Mouse (Mus musculus) heart, embryonic 16.5 days (tissue): ENCODE results near the gene Ube2u. TPM values are rescaled to one million over a fixed set of nuclear protein-coding genes. Genes with fewer than 3 reads are reported as not detected.

Source experiments
- ATAC-seq: fragments of 200-750 bp; cut with Nextera tagmentation; replicated peaks from 2 replicates; pipeline ENCODE4 v1.8.0; 2017; ENCODE audit warnings: moderate number of reproducible peaks; ENCODE audit not compliant: insufficient read depth, low FRiP score; ENCODE audit errors: extremely low read depth
- H3K27ac ChIP-seq: fragments of 300-500 bp; sonication (generic); 2 replicates; pipeline ENCODE4 v1.5.1; 2014; ENCODE audit warnings: mild to moderate bottlenecking, low read length, control low read depth, moderate library complexity
- H3K27me3 ChIP-seq: fragments of 300-500 bp; sonication (generic); 2 replicates; pipeline ENCODE4 v1.6.1; 2014; ENCODE audit warnings: low read length, mixed read lengths; ENCODE audit not compliant: control insufficient read depth, insufficient read depth
- H3K36me3 ChIP-seq: fragments of 300-500 bp; sonication (generic); 2 replicates; pipeline ENCODE4 v1.6.1; 2014; ENCODE audit not compliant: control insufficient read depth, insufficient read depth
- H3K4me1 ChIP-seq: fragments of 300-500 bp; sonication (generic); 2 replicates; pipeline ENCODE4 v1.6.1; 2014; ENCODE audit warnings: low read length, mixed read lengths; ENCODE audit not compliant: control insufficient read depth, insufficient read depth
- H3K4me2 ChIP-seq: fragments of 300-500 bp; sonication (generic); 2 replicates; pipeline ENCODE4 v1.6.1; 2014; ENCODE audit warnings: low read depth, mild to moderate bottlenecking, control low read depth, low read length
- H3K4me3 ChIP-seq: fragments of 300-500 bp; sonication (generic); 2 replicates; pipeline ENCODE4 v1.5.1; 2014; ENCODE audit warnings: mild to moderate bottlenecking, control low read depth, low read length
- H3K9ac ChIP-seq: fragments of 300-500 bp; sonication (generic); 2 replicates; pipeline ENCODE4 v1.6.1; 2014; ENCODE audit warnings: low read length, control low read depth
- H3K9me3 ChIP-seq: fragments of 300-500 bp; sonication (generic); replicated peaks from 2 replicates; pipeline ENCODE4 v1.6.1; 2016; ENCODE audit warnings: low read length; ENCODE audit not compliant: control insufficient read depth
- WGBS: fragments of 180-500 bp; shearing (Covaris S2); extraction: QIAGEN DNeasy Blood & Tissue Kit; methylation state at CpG from one replicate; pipeline ENCODE4 v1.1.7; 2014; 5-methylcytosine and 5-hydroxymethylcytosine counted together
- polyA plus RNA-seq: library from polyadenylated mRNA; unstranded; fragments of >200 nt; fragmentation: Nextera tagmentation; extraction: Ambion mirVana; gene quantifications from 2 replicates; pipeline ENCODE4 v1.2.1, GENCODE M21; 2015

Ube2u gene
- polyA plus RNA-seq, 1 experiment from 2014 or later, result 0.16 TPM

DNA sequence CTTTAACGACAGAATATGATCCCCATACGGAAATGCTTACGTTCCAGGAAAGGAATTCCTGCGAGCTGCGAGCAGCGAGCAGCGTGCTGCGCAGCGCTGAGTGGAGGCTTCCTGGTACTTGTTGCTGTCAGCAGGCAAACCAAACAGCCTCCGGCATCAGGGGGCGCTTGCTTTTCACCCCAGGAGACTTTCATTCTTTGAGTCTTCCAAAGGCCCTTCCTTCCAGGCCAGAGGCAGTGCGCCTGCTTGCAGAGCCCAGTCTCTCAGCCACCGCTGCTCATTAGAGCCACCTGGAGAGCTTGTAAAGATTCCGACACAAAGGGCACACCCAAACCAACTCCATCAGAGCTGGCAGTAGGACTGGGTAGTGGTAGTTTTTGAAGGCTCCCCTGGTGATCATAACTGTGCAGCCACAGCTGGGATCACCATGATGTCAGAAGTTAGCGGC, 48.9 kb downstream of the Ube2u start:
- H3K4me2 ChIP-seq, result peak overlapping the region; percentile 56
- H3K9ac ChIP-seq, result peak overlapping the region; percentile 53
- peak overlapping the region; percentile 56 for H3K27ac ChIP-seq
- no peaks in the 10 kb centered on the region for H3K27me3 ChIP-seq
- H3K9me3 ChIP-seq, result no peaks in the 10 kb centered on the region
- H3K4me3 ChIP-seq, result peak overlapping the region; percentile 30
- peak; percentile 77 for ATAC-seq
- no peaks in the 10 kb centered on the region for H3K36me3 ChIP-seq
- peaks cover 35% of the 10 kb centered on the region for H3K4me1 ChIP-seq
- WGBS, result 7% methylated on average over 15 of the region's 15 CpGs

DNA sequence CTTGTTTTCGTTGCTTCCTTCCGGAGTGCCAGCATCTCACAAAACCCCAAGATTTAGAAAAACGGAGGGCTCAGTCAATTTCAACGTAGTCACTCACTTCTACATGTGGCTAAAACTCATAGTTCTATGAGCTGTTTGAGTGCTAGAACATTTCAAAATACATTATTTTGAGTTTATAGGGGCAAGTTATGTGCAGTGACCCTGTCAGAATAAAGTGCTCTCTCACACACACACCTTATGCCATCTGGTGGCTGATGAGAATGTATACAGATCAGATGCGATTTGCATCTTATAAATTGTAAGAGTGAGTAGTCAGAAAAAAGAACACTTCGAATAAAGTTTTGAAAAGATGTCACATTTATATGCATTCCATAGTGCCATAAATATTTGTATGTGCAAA, 55.0 kb downstream of the Ube2u start:
- Histone ChIP-seq H3K36me3 (no peaks in the 10 kb centered on the region), H3K27ac (no peak overlapping the region), H3K9me3 (no peaks in the 10 kb centered on the region), H3K4me2 (no peak overlapping the region), H3K4me3 (no peak overlapping the region), H3K27me3 (no peaks in the 10 kb centered on the region), H3K4me1 (no peaks in the 10 kb centered on the region), H3K9ac (no peak overlapping the region)
- 67% methylated on average over 6 of the region's 6 CpGs for WGBS
- no peak for ATAC-seq

DNA sequence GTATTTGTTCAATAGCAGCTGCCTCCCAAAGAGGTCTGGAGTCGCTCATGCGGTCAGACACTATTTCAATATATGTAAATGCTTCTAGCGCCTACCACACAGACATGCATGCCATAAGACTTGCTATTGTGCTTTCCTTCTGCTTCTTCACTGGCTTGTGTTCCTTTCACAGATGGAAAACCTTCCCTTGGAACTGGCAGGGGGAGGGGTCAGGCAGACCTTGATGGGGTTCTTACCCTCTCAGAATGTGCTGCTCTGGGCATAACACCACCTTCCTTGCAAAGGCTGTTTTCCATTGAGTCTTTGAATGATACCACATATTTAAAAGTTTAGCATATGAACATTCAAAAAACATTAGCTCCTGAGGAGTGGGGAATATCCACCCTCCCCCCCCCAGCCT, 56.3 kb downstream of the Ube2u start:
- 80% methylated on average over 3 of the region's 3 CpGs for WGBS
- no peak for ATAC-seq
- Histone ChIP-seq H3K9ac (no peak overlapping the region), H3K4me3 (no peak overlapping the region), H3K4me1 (no peaks in the 10 kb centered on the region), H3K4me2 (no peak overlapping the region), H3K27ac (no peak overlapping the region), H3K27me3 (no peaks in the 10 kb centered on the region), H3K9me3 (no peaks in the 10 kb centered on the region), H3K36me3 (no peaks in the 10 kb centered on the region)

DNA sequence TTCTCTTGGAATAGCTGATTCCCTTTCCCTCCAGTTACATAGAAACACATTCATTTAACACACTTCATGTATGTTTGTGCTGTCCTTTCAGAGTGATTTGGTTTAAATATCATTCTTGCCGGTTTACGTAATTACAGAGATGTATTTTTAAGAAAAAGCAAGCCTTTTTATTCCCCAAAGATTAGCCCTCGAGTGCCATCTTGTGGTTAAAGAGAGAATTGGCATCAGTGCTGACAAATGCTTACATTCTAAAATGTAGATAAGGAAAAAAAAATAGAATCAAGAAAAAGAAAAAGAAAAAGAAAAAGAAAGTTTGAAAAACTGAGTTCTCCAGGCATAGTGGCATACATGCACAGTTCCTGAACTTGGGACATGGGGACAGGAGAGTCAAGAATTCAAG, 59.2 kb downstream of the Ube2u start:
- no peak overlapping the region for H3K9ac ChIP-seq
- ATAC-seq, result no peak
- no peaks in the 10 kb centered on the region for H3K36me3 ChIP-seq
- H3K4me3 ChIP-seq, result no peak overlapping the region
- H3K27me3 ChIP-seq, result no peaks in the 10 kb centered on the region
- H3K9me3 ChIP-seq, result no peaks in the 10 kb centered on the region
- H3K4me2 ChIP-seq, result no peak overlapping the region
- 11% methylated on average over 3 of the region's 3 CpGs for WGBS
- H3K4me1 ChIP-seq, result no peaks in the 10 kb centered on the region
- H3K27ac ChIP-seq, result no peak overlapping the region

DNA sequence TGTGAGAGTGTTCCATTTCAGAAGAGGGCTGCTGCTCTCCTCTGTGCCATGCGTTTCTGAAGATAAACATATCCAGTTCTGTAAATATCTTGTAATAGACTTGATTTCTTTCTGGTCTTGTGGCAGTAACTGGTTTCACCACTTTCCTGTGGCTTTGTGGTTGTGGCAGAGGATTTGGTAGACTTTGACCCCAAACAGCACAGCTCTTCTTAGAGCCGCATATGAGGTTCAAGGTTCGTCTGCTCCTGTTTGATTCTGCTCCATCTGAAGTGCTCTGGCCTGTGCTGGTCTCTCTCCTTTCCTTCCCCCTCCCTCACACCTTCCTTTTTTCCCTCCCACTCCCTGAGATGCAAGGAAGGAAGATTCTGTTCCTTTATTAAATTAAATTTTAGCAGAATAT, 60.8 kb downstream of the Ube2u start:
- Histone ChIP-seq H3K27ac (no peak overlapping the region), H3K36me3 (no peaks in the 10 kb centered on the region), H3K4me2 (no peak overlapping the region), H3K4me1 (no peaks in the 10 kb centered on the region), H3K27me3 (no peaks in the 10 kb centered on the region), H3K9ac (no peak overlapping the region), H3K9me3 (no peaks in the 10 kb centered on the region), H3K4me3 (no peak overlapping the region)
- ATAC-seq, result no peak
- 77% methylated on average over 3 of the region's 3 CpGs for WGBS

DNA sequence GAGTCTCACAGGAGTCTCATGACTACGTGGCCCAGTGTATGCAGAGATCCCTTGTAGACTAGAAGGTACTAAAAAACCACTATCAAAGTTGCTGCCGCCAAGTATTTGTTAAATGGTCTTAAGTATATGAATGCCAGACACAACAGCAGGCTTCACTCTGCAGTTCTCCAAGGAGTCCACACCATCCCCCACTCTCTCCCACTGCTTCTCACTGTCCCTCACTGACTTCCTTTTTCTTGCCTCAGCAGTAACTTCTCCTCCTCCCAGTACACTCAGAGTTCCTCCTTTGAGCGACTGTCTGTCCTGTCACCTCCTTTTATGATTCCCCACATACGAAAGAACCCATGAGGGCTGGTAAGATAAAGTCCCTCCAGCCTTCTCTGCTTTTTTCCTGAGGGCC, 69.3 kb downstream of the Ube2u start:
- H3K4me3 ChIP-seq, result no peak overlapping the region
- no peaks in the 10 kb centered on the region for H3K4me1 ChIP-seq
- H3K4me2 ChIP-seq, result no peak overlapping the region
- no peak overlapping the region for H3K9ac ChIP-seq
- H3K36me3 ChIP-seq, result no peaks in the 10 kb centered on the region
- no peaks in the 10 kb centered on the region for H3K27me3 ChIP-seq
- H3K9me3 ChIP-seq, result no peaks in the 10 kb centered on the region
- no peak overlapping the region for H3K27ac ChIP-seq
- 46% methylated on average over 4 of the region's 4 CpGs for WGBS
- no peak for ATAC-seq

DNA sequence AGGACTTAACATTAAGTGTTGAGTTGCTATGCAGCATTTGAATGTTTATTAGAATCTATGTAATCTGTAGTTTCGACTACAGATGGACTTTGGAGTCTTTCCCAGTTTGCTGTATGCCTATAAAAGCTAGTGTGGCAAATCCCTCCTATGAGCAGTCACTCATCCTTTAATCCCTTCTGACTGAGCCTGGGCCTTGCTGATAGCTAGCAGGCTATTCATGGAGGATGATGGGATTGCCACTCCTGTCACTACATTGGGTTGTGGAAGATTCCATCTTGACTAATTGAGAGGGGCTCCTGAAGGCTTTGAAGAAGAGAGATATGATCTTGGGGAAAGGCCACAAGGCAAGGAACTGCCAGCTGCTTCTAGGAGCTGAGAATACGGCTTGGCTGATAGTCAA, 74.6 kb downstream of the Ube2u start:
- 64% methylated on average over 2 of the region's 2 CpGs for WGBS
- Histone ChIP-seq H3K4me1 (no peaks in the 10 kb centered on the region), H3K9ac (no peak overlapping the region), H3K4me2 (no peak overlapping the region), H3K27me3 (no peaks in the 10 kb centered on the region), H3K9me3 (no peaks in the 10 kb centered on the region), H3K4me3 (no peak overlapping the region), H3K36me3 (no peaks in the 10 kb centered on the region), H3K27ac (no peak overlapping the region)
- no peak for ATAC-seq

DNA sequence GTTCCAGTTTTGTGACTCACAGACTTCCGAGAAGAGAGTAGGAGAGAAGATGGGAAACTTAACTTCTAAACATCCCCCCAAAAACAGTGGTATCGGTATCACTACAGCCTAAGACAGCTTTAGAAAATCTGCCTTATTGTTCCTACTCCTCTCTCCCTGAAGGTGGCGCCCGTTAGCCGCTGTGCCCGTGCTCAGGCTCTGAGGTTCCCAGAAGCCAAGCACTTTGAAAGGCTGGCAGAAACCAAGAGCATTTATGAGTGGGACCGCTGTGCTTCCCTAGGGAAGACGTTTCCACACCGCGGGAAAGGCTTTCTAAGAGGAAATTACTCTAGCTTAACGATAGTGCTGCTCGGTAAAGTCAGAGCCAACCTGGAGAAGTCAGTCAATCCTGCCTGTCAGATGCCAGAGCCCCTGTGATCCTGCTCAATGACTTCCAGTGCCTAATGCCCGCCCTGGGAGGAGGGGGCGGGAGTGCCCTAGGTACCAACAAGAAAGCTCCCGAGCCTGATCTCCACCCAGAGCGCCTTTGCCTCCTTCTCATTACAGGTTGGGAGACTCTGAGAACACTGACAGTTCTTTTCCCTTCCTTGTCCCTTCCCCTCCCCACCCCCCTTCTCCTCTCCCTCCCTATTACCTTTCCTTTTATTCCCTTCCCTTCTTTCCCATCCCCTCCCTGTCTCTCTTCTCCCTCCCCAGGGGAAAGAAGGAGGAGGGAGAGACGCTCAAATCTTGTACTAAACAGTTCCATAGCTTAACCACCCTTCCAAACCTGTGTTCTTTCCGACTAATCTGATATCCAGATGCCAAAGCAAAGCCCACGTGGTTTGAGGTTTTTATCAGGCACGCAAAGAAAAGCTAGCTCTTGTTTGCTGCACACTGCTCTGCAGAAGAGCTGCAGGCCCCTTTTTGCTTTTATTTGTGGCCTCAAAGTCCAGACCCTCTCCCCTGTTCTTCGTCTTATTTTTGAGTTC, 109.9 kb downstream of the Ube2u start:
- peak; percentile 52 for ATAC-seq

DNA sequence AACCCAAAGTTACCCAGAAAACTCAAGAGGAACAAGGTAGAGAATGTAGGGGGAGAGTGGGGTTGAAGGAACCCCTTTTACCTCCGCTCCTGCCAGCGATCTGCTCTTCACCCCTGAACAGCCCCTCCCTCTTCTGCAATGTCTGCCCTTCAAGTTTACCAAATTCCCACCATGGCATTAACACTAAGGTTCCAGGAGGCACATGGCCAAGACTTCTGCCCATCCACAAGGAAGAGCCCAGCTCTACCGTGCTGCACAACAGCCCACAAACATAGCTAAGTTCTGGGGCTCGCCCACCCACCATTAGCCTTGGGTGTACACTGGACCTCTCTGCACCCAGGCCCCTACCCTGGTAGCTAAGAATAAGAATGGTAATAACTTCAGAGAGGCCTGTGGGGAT, 117.1 kb downstream of the Ube2u start:
- Histone ChIP-seq H3K27me3 (no peaks in the 10 kb centered on the region), H3K27ac (no peak overlapping the region), H3K36me3 (no peaks in the 10 kb centered on the region), H3K9ac (no peak overlapping the region), H3K4me3 (no peak overlapping the region), H3K4me2 (no peak overlapping the region), H3K9me3 (no peaks in the 10 kb centered on the region), H3K4me1 (no peaks in the 10 kb centered on the region)
- ATAC-seq, result no peak
- 85% methylated on average over 4 of the region's 4 CpGs for WGBS

More for the DNA sequence above, 109.9 kb downstream of the Ube2u start:
- peak overlapping the region; percentile 37 for H3K4me3 ChIP-seq
- peaks cover 8% of the 10 kb centered on the region for H3K4me1 ChIP-seq
- peaks cover 2% of the 10 kb centered on the region for H3K27me3 ChIP-seq
- H3K36me3 ChIP-seq, result no peaks in the 10 kb centered on the region
- H3K9ac ChIP-seq, result peak overlapping the region; percentile 52
- WGBS, result 6% methylated on average over 21 of the region's 21 CpGs
- H3K27ac ChIP-seq, result no peak overlapping the region
- no peaks in the 10 kb centered on the region for H3K9me3 ChIP-seq
- peak overlapping the region; percentile 73 for H3K4me2 ChIP-seq
